Mouse (Mus musculus): Measurements from ENCODE around the gene Gm17720. TPM values are rescaled to one million over a fixed set of nuclear protein-coding genes. Genes with fewer than 3 reads are reported as not detected.

Gm17720 gene
- total RNA-seq (2021) = not detected

DNA sequence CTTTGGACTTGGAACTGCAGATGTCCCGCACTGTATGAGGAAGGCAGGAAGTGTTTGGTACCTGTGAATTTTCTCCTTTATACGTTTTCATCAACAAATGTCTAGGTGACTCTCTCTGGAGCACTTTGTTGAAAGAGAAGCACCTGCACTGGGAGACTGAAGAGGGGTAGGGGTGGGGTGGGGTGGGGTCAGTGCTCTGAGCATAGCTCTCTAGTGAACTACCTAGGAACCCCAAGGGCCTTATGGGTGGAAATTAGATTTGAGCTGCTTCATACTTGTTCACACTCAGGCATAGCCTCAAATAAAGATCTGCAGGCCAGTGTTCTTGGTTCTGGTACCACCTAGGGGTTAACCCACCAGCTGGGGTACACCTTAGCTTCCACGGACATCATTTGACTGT lies at the start of gene Gm17720:
Gm17720 (minus strand) TSS at position 101 of the 400 bp plus-strand sequence.
- intact Hi-C loops (cut with DNase I) = no loop called here
- DNase-seq (ENCODE audit: extremely low spot score in 1 of 2, low spot score in 2 of 2) = no peak

DNA sequence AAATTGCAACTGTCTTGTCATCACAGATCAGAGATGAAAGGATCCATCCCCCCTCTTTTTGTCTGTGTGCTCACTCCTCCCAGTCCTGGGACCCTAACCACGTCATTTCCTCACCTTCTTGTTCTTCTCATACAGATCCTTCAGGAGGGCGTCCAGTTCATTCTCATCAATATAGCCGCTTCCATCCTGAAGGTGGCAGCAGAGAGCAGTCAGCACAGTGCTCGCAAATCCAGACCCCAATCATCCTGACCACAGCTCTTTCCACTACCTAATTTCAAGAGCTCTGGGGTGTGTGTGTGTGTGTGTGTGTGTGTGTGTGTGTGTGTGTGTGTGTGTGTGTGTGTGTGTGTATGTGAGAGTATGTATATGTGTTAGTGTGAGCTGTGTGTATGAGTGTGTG lies 43.0 kb upstream of the Gm17720 start:
- peak; percentile 49 to 50 for DNase-seq (ENCODE audit: extremely low spot score in 1 of 2, low spot score in 2 of 2)
- intact Hi-C loops (cut with DNase I) = no loop called here

DNA sequence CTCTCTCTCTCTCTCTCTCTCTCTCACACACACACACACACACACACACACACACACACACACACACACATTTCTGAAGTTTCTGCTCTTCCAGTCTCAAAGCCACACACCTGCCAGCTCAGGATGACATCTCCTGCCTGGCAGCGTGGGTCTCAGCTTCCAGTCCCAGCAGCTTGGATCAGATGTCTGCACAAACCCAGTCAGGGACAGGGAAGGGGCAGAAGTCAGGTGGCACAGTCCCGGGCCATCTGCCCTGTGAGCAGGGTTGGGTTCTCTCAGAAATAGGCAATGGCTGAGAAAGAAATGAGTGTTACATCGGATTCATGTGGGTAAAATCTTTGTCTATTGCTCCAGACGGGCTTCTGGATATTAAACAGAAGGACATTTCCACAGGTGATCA lies 38.2 kb upstream of the Gm17720 start:
- intact Hi-C loops (cut with DNase I) = no loop called here
- no peak for DNase-seq (ENCODE audit: extremely low spot score in 1 of 2, low spot score in 2 of 2)

DNA sequence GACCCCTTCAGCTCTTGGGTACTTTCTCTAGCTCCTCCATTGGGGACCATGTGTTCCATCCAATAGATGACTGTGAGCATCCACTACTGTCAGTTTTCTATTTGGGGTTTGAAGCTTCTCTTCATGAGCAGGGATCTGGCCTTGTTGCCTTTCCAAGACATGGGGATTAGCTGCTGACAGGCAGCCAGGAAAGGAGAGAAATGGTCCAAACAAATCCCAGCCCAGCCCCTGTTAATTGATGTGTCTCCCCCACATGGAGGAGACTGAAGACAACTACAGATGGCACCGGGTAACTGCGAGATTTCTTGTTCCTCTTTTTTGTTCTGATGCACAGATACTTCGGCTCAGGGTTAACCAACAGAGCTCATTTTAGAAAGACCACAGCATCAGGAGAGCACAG lies 37.6 kb upstream of the Gm17720 start:
- intact Hi-C loops (cut with DNase I) = no loop called here
- no peak for DNase-seq (ENCODE audit: extremely low spot score in 1 of 2, low spot score in 2 of 2)

DNA sequence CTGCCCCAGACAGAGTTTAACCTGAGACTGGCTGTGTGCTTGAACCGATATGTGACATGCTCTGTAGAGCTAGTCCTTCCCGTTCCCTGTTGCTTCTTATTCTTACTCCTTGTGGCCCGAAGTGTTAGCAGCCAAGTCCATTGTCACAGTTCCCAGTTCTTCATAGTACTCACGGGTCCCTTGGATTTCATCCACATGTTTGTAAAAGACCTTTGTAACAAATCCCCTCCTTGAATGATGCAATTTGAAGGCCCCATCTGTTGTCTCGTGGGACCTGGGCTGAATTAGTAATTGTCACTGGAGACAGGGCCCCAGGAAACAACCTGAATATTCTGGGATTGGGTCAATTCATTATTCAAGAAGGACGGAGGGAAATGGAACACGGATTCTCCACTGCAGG lies 33.0 kb upstream of the Gm17720 start:
- no peak for DNase-seq (ENCODE audit: extremely low spot score in 1 of 2, low spot score in 2 of 2)
- intact Hi-C loops (cut with DNase I) = no loop called here

DNA sequence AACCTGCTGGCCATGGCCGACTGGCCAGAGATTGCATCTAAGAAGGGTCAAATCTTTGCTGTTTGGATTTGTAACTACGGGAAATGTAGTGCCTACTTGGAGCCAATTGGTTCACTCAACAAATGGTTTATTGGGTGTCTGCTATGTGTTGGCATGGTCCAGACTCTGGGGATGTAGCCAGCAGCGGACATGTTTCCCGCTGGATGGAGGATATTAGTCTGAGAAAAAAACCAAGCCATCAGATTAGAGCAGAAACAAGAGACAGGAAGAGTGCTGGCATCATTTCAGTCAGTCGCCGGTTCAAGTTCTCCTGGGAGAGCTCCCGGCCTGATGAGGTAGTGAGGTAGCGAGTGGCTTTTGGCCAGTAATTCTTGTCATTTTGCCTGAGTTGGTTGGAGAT lies 31.7 kb upstream of the Gm17720 start:
- intact Hi-C loops (cut with DNase I) = no loop called here
- no peak for DNase-seq (ENCODE audit: extremely low spot score in 1 of 2, low spot score in 2 of 2)

DNA sequence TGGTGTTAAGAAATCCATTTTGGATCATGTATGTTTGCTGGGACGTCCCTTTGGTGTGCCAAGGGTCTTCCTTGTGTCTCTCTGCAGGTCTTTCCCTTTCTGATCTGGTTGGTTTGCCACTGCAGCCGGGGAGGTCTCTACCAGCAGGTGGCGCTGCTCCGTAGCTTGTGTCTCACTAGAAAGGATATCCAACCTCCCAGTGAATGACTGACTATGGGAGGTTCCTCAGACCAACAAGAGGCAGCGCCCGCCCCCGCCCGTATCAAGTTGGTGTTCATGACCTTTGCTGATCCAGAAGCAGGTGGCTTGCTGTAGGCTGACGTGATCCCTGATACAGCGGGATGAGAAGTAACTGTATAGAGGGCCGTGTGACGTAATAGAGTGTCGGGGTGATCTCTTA lies 28.0 kb upstream of the Gm17720 start:
- DNase-seq (ENCODE audit: extremely low spot score in 1 of 2, low spot score in 2 of 2) = peak; percentile 71 to 80
- intact Hi-C loops (cut with DNase I) = no loop called here

DNA sequence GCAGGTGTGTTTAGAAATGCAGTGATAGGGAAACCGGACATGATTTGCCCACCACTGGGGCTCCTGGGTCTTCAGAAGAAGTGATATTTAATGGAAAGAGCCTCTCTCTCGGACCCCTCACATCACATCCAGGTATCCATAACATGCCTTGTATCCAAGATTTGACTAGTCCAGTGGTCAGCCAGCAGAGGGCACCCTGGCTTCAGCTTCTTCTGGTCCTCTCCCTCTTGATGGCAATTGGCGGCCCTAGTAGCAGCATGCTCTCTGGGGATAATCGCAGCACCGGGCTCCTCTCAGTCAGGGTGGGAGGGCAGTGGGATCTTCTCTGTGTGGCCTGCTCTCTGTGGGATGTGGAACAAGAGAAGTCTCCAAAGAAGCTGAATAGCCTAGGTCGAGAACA lies 17.2 kb upstream of the Gm17720 start:
- intact Hi-C loops (cut with DNase I) = loop anchor here (10.0 kb wide), 1 partner anchor 485 kb away; no protein-coding TSS in a partner anchor
- peak in 1 of 2 experiments; percentile 51 for DNase-seq (ENCODE audit: extremely low spot score in 1 of 2, low spot score in 2 of 2)

DNA sequence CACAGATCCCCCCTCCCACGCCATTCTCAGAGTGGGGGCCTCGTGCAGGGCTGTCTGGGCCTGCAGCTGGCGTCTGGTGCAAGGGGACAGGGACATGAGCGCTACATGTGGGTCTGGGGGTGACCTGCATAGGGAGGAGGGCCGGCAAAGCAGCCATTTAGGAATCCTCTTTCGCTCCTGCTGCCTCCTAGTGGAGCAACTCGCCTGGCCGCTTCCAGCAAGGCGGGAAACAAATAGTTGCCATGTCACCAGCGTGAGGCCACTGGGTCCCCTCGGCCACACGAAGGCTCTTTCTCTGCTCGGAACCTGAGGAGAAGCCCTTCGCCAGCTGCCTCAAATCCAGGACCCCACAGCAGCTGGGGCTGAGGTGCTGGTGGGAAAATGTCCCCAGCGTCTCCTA lies 877 bp downstream of the Gm17720 start:
- no peak for DNase-seq (ENCODE audit: extremely low spot score in 1 of 2, low spot score in 2 of 2)
- intact Hi-C loops (cut with DNase I) = no loop called here

DNA sequence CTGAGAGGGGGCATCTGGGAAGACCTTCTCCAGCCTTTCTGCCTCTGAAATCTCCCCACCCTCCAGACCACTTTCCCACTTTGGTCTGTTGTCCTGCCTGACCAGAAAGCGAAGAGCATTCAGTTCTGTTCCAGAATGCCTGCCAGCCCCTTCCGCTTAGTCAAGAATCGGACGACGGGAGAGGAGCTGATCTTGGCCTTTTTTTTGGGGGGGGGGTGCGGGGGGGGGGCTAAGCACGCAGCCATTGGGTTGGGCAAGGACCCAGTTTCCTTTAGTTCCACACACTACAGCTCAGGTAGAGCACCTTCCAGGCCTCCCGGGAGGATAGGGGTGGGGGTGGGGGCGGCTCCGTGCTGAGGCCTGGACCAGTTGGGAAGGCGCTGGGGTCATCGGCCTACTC lies 1.6 kb downstream of the Gm17720 start, which contains the start of gene Gm21964:
Gm21964 (plus strand) TSS at position 301 of the 400 bp plus-strand sequence.
- DNase-seq (ENCODE audit: extremely low spot score in 1 of 2, low spot score in 2 of 2) = no peak

DNA sequence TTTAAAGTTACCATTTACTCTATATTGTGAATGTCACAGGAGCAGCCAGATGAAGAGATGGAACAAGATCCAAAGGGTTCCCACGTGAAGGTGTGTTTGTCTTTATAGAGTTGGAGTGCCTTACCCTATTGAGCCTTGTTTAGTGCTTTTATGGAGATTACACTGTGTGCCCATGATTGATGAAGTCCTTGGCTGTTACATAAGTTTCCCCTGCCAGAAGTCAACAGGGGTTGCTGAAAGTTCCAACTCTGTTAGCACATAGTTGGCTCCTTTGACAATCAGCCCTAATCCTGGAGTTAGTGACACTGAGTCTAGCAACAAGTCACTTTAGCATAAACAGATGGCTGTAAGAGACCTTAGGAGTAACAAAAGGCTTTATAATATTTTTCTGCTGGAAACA lies 10.7 kb downstream of the Gm17720 start:
- DNase-seq (ENCODE audit: extremely low spot score in 1 of 2, low spot score in 2 of 2) = no peak
- intact Hi-C loops (cut with DNase I) = no loop called here

More for the DNA sequence above, 1.6 kb downstream of the Gm17720 start, which contains the start of gene Gm21964:
- intact Hi-C loops (cut with DNase I) = no loop called here

DNA sequence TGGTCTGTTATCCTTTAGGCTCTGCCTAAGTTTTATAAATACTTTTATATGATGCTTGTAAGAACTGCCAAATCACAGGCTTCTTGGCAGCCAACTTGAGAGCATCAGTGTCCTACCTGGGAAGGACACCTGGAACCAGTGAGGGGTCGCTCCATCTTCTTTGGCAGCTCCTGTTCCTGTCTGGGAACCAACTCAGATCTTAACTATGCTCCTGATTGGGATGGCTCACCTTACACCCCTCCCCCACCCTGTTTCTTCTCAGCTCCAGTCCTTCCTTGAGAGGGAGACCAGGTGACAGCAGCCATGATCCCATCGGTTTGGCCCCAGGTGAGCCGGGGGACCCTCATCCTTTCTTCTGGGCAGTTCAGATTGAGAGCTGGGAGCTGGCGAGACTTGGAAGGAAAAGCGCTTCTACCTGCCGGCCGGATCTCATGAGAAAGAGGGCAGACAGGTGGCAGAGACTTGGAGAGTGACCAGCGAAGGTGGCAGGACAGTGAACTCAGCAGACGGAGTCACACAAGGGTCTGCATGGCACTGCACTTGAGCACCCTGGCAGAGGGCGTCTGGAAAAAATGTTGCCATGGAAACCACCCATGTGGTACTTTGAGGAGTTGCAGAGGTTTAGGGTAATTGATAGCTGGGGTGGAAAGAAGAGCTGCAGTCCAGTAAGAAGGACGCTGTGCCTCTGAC lies 20.0 kb downstream of the Gm17720 start:
- DNase-seq (ENCODE audit: extremely low spot score in 1 of 2, low spot score in 2 of 2) = no peak
- intact Hi-C loops (cut with DNase I) = no loop called here

DNA sequence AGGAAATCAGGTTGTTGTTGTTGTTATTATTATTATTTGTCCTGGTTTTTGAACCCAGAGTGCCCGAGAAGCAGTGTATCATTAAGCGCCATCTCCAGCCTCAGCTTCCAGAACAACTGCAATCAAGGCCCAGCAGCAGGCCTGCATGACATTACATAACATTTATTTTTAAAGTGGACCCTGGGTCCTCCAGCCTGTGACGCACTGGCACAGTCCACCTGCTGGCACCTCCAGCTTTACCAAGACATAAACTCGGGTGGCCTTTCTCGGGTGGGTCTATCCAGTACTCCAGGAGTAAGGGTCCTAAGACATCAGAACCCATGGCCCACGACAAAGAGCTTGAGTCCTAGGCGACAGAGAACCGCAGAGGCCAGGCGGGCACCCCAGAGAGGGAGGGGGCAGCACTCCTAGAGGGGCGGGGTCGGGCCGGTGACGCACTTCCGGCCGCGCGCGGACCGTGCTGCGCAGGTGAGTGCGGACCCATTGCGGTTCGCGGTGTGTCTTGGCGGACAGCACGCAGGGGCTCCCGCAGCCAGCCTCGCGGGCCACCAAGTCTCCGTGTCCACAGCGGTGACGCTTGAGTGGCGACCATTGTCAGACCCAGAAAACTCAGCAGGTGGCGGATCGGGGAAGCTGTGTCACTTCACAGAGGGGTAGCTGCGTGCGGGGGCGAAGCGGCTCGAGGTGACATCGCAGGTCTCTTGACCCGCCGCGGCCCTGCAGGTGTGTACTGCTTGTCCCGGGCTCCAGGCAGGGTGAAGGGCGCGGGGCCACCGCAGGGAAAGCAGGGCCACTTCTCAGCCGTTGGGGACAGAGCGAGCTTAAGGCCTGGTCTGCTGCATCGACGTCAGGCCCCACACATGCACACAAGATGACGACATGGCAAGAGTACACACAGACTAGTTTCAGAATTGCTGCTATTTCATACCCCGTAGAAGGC lies 23.0 kb downstream of the Gm17720 start, which contains the start of gene Zfp612:
Zfp612 (plus strand) TSS at position 465 of the 940 bp plus-strand sequence.
- peak; percentile 42 to 80 for DNase-seq (ENCODE audit: extremely low spot score in 1 of 2, low spot score in 2 of 2)
- intact Hi-C loops (cut with DNase I) = no loop called here

DNA sequence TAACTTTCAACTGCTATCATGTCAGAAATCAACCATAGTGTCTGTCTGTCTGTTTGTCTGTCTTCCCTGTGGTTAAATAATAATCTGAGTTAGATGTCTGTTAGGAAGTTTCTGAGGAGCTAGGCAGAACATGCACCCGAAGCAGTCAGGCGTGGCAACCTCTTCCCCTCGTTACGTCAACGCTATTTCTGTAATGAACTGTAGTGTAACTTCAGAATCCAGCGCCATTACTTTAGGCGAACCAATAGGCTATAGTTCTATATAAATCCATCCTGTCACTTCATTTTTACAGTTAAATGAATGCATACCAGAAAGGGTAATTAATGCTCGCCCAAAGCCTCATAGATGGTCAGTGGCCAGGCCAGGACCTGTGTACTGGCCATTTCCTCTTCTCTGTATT lies 28.1 kb downstream of the Gm17720 start:
- intact Hi-C loops (cut with DNase I) = loop anchor here (5.0 kb wide), 1 partner anchor 62 kb away; no protein-coding TSS in a partner anchor
- no peak for DNase-seq (ENCODE audit: extremely low spot score in 1 of 2, low spot score in 2 of 2)

DNA sequence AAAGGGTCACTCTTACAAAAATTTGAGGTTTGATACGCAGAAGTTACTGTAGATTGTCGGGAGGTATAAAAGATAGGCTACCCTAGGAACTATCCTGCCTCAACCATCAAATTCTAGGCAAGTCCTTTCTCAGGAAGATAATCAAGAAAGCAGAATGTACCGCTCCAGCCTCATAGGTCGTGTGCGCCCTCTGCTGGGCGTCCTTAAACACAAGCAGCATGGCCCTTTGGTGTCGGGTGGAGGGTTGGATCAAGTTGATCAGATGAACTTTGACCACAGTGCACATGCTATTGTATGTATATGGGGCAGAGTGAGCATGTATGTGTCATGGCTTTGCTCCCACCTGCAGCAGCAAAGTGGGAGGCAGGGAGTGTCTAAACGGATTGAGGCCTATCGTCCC lies 31.0 kb downstream of the Gm17720 start:
- intact Hi-C loops (cut with DNase I) = loop anchor here (1.0 to 5.0 kb wide), 2 partner anchors 59 to 100 kb away; no protein-coding TSS in a partner anchor
- DNase-seq (ENCODE audit: extremely low spot score in 1 of 2, low spot score in 2 of 2) = peak; percentile 45 to 60

DNA sequence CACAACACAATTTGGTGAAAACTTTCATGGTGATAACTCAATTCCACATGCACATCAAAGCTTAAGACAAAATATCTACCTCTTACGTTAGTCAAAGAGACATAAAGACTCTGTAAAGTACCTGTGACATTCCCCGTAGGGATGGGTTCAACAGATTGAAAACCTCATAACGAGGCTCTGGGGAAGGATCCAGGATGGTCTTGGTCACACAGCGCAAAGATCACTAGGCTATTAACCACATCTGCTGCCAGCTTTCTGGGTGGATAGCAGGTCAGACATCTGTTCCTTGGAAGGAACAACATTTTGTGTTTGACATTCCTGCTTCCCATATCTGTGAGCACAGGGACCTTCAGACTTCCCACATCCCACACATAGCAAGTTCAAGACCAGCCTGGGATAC lies 32.8 kb downstream of the Gm17720 start:
- intact Hi-C loops (cut with DNase I) = loop anchor here (5.0 kb wide), 1 partner anchor 57 kb away; no protein-coding TSS in a partner anchor

DNA sequence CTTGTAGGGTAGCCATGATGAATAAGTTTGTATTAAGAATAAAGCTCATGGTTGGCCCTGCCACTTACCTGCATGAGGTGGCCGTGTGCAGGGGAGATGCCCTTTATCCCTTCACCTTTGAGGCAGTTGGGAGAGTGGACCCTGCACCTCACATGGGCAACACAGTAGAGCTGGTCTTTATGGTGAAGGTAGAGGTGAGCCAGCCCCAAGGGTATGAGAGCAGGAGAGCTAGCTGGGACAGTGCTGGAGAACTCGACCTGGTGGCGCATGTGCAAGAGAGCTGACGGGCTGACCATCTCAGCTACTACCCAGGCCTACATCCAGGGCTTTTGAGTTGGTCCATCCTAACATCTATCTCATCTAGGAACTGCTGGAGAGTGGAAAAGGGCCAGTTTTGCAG lies 36.9 kb downstream of the Gm17720 start:
- intact Hi-C loops (cut with DNase I) = no loop called here
- no peak for DNase-seq (ENCODE audit: extremely low spot score in 1 of 2, low spot score in 2 of 2)

More for the DNA sequence above, 32.8 kb downstream of the Gm17720 start:
- no peak for DNase-seq (ENCODE audit: extremely low spot score in 1 of 2, low spot score in 2 of 2)

DNA sequence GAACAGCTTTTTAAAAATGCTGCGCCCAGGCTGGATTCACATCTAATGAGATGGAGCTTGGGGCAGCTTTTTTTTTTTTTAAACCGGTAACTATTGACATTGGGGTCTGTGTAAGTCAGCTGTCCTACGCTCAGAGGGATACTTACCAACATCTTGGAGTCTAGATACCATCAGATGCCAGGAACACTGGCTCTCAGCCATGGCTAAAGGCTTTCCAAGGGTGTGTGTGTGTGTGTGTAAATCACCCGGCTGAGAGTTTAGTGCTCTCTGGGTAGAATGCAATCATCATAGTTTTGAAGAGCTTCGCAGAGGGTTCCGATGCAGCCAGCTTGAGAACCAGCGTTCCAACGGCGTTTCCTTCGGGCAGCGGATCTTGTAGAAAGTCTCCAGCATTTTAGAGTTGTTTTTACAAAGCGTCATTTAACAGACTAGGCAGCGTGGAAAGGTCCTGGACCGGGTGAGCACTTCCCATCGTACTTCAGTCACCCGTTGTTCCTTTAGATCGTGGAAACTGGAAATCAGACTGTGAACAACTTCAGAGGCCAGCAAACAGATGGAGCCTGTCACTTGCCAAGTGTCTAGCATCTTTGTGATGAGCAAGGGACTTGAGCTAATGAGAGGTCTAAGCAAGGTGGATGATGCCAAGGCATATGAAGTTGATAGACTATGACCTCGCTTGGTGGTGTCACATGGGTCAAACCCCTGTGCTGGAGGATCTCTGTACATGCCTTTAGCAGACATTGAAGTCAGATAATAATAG lies 37.8 kb downstream of the Gm17720 start:
- intact Hi-C loops (cut with DNase I) = no loop called here
- no peak for DNase-seq (ENCODE audit: extremely low spot score in 1 of 2, low spot score in 2 of 2)

DNA sequence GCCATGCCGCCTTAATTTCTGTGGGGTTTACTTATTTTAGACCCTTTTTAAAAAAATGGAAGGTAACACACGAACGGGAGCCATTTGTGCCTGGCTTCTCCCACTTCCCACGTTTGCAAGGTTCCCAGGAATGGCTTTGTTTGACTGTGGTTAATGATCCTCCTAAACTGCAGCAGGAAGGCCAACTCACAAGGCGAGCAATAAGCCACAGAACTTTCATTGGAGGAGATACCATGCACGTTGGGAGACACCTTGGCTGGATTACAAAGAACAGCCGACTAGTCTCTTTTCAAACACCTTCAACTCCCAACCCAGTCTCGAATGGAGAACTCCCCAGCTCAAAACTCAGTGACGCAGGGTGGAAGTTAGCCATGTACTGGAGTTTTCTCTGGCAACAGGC lies 38.4 kb downstream of the Gm17720 start:
- intact Hi-C loops (cut with DNase I) = no loop called here
- DNase-seq (ENCODE audit: extremely low spot score in 1 of 2, low spot score in 2 of 2) = no peak
